Mouse (Mus musculus) adrenal gland (tissue): ENCODE data around the gene Slc12a1.
"Not testable (repeated sequence)": the region's sequence is repeated elsewhere in the genome, so short reads cannot be mapped to it uniquely, and the experiment has no call there.

Experiments
- intact Hi-C: fragments of 180-260 bp; cut with DNase I; formaldehyde crosslinking; loops from one replicate; pipeline ENCODE4 v1.15.1; 2025
- long read RNA-seq, 2 experiments: library from polyadenylated mRNA; unstranded; transcript quantifications; one replicate each; pipeline ENCODE4 v2.0.0; 2020; ENCODE audit warnings: borderline replicate concordance in 1 of 2; ENCODE audit not compliant: insufficient replicate concordance in 1 of 2

Slc12a1 gene
- long read RNA-seq, experiment 1, result 0 reads
- long read RNA-seq, experiment 2, result 0 reads

DNA sequence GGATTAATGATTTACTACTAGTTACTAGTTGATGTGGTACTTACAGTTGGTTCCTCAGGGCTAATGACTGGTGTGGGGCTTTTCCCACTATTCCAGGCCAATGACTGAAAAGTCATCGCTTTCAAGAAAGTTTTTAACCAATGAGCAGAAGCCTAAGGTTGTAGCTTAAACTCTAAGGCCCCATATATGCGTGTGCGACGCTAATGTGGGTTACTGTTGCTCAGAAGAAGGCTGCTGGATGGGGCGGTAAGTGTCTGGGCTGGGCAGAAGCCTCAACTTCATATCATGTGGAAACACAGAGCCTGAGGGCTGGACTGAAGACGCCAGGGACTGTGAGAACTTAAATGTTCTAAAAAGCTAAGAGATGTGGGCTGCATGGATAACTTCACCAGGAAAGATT, at the start of gene Slc12a1:
Gene Slc12a1 (plus strand): TSS at position 118 of the 400 bp plus-strand sequence.
- intact Hi-C loops, result no loop called here

DNA sequence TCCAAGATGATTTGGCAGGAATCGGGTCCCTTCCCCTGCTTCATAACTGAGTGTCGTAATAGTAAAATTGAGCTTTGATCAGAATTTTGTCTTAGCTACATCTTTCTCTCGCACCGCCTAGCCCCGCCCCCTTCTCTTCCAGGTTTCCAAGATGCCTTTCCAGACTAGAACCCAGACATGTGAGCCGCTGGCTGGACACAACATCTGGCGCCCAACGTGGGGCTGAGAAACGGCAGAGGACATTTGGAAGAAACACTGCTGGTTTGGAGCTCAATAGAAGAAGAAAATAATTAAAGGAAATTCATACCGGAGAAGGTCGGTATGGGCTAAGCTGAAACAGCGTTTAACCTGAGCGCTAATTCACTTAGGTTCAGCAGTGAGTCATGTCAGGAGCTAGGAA, 47.8 kb upstream of the Slc12a1 start:
- intact Hi-C loops, result not testable (repeated sequence)

DNA sequence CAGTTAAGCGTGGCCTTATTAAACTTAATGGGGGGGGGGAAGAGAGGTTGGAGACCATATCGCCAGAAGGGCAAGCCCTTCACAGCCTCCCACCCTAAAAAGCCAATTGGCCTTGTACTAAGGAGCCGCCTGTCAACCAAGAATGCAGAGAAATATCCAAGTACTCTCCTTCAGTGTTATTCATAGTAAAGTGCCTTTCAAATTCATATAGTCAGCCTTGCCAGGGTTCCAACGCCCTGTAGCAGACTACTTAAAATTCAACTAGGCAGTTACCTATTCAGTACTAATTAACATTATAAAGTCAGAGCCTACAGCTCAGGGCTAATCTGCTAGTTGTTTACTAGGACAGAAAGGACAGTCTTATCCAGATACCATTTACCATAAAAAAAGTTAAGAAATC, 45.8 kb upstream of the Slc12a1 start:
- intact Hi-C loops, result not testable (repeated sequence)

DNA sequence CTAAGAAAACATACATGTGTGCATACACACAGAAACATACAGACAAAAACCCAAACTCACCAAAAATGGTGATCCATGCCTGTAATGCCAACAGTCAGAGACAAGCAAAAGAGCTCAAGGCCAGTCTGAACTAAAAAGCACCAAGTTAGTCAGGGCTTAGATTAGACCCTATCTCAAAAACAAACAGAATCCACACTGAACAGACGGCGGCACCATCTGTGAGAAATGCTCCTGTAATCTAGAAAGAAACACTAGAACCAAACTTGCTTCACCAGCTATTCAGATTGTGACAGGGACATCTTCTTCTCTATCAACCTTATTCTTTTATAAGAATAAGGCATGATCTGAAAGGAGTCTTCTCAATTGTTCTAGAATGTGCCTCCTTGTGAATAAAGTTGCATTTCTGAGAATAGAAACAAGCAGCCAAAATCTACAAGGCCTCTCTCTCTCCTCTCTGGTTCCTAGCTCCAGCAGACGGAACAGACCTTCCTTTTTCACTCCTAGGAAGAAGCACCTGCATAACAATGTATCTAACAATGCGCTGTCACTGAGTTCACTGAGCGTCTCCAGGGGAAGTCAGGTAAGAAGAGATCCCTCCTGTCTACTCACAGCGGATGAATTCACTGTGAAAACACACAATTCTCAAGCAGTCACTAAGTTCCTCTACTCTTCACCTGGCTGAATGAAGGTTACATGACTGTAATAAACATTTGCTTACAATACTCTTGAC, 32.8 kb upstream of the Slc12a1 start:
- intact Hi-C loops, result no loop called here

DNA sequence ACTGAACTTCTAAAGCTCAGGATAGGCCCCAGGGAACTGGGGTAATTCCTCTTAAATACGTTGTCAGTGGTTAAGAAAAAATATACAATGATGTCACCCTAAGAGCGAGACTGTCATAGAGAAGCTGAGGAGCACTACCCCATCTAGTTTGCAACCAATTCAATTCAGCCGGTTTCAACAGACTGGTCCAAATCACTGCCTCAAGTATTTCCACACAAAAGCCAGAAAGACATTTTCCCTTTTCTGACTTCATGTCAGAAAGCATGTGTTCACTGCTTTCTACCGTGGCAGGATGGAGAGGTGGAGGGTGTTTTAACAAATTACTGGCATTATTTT, 30.0 kb upstream of the Slc12a1 start:
- intact Hi-C loops, result no loop called here

DNA sequence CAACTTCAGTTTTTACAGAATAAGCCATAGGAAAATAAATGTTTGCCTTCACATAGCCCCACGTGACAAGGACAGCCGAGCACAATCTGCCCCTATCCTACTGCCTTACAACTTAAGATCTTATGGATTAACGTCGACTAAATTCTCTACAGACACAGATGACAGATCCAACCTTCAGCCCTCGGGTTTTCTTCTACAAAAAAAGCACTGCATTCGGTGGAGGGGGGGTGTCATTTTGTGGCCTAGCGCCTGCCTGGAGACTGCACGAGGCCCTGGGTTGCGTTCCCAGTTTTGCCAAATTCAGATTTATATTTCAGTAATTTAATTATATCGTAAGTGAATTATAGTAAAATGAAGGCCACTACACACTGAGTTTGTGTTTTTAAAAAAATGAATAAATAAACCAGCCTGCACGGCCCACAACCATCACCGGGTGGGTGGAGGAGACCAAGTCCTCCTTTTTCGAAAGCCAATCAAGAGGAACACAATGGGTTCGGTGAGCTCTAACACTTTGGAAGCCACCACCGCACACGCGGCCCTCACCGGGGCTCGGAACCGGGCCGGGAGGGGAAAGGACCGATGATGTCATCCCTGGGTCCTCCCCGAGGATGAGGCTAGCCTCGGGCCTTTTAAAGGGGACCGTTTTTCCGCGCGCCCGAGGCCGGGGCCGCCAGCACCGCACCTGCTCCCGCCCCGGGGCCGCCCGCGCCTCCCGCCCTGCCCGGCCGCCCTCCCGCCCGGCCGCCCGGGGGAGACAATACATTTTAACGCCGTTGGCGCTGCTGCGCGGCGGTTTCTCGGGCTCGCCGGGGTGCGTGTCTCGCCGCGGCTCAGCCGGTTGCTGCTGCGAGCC, 29.5 kb upstream of the Slc12a1 start:
- intact Hi-C loops, result no loop called here

DNA sequence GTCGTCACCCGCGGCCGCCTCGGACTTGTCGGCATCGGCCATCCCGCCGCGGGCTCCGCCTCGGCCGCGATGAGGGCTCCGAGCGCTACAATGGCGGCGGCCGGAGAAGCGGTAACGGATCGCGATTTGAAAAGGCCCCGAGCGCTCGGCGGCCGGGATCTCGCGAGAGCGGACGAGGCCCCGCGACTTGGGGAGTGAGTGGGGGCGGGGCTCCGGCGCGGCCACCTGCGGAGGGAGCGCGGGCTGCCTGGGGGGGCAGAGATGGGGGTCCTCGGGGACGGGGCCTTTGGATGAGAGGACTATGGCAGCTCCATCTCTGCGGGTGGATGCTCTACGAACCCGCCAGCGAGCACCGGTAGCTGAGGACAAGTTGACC, 28.8 kb upstream of the Slc12a1 start, which contains the start of gene Myef2:
Gene Myef2 (minus strand): TSS at position 185 of the 376 bp plus-strand sequence.
- intact Hi-C loops, result no loop called here

DNA sequence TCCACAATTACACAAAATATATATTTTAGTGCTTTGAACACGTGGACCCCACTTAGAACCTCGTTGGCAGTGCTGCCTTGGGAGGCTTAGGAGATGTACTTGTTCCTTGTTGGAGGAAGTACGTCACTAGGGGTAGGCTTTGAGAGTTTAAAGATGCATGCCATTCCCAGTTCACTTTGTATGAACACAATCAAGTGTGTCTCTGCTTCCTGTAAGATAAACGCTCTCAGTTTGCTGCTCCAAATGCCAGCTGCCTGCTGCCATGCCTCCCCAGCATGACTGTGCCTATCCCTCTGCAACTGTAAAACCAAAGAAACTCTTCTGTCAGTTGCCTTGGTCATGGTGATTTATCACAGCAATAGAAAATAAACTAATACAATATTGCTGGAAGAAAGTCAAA, 26.5 kb upstream of the Slc12a1 start:
- intact Hi-C loops, result no loop called here

DNA sequence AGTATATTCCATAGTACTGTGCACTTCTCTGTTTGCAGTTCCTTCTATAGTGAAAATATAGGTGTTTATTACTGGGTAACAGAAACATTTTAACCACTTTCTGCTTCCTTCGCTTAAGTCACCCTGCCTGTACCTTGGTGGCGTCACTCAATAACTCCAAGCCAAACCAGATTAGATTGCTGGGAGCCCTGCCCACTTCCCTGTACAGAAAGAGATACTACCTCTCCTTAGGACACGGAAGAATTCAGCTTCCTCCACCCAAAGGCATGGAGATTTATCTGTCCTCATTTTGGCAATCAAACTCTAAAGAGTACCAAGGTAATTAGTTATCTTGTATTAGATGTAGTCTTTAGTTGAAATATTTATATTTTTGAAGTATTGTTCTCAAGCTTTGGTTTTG, 25.5 kb upstream of the Slc12a1 start:
- intact Hi-C loops, result no loop called here

DNA sequence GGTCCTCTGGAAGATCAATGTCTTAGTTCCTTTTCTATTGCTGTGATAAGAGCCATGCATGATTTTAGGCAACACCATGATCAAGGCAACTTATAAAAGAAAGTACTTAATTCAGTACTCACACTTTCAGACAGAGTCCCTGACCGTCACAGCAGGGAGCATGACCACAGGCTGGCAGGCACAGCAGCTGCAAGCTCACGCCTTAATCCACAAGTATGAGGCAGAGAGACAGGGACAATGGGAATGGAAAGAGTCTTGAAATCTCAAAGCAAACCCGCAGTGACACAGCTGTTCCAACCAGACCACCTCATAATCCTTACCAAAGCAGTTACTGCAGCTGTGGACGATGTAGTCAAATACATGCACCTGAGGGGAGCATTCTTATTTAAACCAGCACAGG, 18.2 kb upstream of the Slc12a1 start:
- intact Hi-C loops, result no loop called here

DNA sequence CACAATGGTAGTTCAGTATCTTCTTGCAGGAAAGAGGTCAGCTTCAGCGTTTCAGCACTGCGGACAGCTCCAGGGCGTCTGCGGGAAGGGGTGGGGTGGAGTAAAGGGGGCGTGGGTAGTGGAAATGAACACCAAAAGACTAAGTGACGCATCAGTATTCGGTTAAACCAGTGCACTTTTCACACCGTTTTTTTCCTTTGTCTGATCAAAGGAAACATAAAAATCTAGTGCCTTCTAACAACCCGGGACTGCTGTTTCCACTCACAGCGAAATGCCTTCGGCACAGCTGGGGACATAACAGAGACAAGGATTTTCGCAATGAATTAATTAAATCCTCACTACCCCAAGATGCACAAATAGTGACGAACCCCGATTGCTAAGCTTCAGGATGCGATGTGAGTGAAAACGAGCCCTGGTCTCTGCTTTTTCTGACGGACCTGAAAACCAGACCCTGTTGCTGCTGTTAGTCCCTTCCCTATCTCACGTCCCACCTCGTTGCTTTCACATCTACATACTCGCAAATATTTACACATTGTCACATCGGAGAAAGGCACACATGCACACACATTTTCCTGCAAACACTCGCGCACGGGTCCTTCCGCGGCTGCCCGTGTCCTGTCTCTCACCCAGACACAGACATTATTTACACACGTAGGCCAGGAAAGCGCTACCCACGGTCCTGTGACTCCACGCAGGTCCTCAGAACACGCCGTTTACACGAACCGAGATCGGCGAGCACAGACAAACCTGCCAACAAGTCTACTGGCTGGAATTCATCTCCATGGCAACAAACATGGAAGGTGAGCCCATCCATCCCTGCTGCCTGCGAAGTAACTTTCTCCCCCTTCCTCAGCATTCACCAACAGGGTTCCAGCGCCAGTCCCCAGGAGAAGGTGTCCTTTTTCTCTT, 16.1 kb upstream of the Slc12a1 start, which contains the start of gene Ctxn2:
Gene Ctxn2 (plus strand): TSS at position 790 of the 909 bp plus-strand sequence.
- intact Hi-C loops, result no loop called here

DNA sequence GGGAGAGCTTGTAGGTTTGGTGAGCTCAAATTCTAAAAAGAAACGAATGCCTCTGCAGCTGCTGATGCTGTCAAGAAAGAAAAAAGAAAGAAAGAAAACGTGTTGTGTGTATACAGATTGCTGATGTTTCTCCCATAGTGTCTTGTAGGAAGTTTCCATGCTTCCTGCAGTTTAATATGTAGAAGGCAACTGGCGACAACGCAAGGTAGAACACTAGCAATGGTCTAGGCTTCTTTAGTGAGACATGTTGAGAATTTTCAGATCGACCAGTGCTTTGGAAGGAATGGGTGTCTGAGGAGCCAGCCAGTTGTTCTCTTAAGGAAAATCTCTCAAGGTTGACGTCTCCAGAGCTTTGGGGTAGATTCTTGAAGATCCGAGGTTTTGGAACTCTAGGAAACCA, 15.5 kb upstream of the Slc12a1 start:
- intact Hi-C loops, result no loop called here

DNA sequence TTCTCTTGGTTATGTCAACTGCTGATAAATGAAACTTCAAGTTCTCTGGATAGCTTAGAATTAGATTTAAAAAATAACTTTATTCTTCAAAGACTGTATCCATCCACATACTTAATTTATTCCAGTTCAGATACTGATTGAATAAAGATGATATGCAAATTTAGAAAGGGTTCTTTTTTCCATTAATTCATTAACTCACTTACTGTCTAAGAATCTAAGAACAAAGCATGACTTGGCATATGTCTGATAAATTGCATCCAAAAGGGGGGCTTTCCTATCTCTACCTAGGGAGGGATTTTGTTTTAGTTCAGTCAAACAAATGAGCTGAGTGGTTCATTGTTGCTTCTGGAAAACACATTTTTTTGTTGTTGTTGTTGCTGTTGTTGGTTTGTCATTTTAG, 10.0 kb upstream of the Slc12a1 start:
- intact Hi-C loops, result no loop called here

DNA sequence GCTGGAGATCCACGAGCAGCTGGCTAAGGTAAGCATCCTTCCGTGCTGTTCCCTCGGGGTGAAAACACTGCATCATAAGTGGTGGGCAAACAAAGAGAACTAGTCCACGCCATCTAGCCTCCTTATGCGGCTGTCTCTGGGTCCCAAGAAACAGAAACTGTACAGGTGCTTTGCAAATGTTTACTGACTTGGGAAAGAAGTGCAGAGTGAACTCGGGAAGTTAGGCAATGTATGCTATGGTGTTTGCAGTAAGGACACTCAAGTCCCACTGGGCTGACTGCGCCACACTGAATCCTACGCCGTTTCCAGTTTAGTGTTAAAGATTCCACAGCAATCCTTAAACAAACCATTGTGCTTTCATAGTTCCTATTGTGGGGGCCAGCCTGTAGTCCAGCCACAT, 2.0 kb downstream of the Slc12a1 start:
- intact Hi-C loops, result no loop called here

DNA sequence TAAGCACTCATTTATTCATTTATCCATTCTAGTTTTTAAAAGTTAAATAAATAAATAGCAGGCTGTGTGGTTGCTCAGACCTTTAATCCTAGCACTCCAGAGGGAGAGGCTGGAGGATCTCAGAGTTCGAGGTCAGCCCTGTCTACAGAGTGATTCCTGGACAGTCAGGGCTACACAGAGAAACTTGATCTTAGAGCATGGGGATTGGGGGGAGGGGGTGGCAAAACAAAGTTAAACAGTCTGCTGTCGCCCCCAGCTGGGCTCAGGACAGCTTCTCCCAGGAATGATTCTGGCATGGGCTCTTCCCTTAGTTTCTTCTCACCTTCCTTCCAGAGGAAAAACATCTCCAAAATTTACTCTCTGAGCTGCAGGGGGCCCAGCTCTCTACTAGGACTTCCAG, 3.2 kb downstream of the Slc12a1 start:
- intact Hi-C loops, result no loop called here

DNA sequence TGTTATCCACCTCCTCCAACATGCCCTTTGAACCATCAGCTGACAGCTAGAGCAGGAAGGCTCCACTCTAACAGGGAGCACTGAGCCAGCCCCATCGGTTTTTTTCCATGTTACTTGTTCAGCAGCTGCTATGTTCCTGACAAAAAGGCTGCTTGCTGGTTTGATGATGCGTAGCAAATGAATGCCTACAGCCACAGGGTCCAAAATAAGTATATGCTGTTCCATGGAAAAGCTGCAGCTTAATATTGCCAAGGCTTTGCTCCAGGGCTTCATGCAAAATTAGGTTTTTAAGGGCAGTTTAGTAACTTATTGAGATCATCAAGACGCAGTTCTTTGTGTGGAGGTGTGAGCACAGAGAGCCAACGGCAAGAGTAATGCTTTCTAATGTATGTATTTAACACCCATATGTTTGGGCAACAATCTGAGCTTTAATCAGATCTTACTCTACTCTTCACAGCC, 9.7 kb downstream of the Slc12a1 start:
- intact Hi-C loops, result no loop called here

DNA sequence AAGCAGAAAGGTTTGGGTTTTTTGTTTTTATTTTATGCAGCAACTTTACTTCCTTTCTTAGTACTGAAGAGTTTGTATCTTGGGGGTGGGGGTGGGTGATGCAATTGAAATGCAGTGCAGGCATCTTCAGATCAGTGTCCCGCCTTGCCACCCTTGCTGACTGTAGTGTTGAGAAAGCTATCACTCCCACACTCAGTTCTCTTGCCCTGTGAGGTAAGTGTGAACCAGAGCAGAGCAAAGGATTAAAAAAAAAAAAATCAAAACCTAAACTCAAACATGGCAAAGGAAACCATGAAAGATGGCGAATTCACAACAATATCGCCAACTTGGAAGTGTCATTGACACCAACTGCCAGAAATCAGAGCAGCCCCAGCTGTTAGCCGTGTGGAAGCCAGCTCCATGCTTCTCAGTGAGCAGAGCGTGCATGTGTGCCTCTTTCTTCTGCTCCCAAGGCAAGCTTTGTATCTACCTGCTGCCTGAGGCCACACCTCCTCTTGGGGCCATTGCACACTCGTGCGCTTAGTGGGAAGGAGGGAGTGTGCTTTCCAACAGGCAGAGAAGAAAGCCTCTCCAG, 26.0 kb downstream of the Slc12a1 start:
- intact Hi-C loops, result no loop called here

DNA sequence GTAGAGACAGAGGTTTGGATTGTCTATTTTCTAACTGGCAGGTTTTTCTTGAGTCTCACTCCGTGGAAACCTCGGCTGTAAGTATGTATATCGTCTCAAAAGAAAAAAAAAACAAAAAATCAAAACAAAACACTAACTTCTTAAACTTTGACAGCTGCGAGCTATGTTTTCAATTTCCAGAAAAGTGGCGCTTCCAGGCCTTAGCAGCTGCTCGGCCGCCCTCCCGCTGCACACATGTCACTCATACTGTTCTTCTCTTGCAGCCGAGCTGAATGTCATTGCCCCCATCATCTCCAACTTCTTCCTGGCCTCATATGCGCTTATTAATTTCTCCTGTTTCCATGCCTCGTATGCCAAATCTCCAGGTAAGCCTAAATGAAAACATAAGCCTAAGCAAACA, 35.6 kb downstream of the Slc12a1 start:
- intact Hi-C loops, result loop anchor here (2.0 kb wide), 1 partner anchor 1087 kb away; no protein-coding TSS in a partner anchor

DNA sequence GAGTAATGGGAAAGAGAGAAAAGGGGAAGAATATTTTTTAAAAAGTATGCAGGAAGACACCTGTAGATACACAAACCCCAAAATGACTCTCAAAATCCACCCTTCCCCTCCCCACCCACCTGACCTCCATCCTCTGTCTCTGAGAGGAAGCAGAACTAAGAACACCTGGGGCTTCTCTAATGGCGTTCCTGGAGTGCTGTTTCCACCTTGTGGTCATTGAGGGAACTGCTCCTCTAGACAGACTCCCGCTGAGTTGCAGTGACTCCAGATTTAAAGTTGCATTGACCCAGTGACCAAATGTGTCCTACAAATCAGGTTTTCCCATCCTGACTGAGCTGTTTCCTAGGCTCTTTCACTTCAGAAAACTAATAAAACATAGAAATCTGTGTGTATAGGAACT, 36.9 kb downstream of the Slc12a1 start:
- intact Hi-C loops, result loop anchor here (2.0 kb wide), 1 partner anchor 1088 kb away; no protein-coding TSS in a partner anchor

DNA sequence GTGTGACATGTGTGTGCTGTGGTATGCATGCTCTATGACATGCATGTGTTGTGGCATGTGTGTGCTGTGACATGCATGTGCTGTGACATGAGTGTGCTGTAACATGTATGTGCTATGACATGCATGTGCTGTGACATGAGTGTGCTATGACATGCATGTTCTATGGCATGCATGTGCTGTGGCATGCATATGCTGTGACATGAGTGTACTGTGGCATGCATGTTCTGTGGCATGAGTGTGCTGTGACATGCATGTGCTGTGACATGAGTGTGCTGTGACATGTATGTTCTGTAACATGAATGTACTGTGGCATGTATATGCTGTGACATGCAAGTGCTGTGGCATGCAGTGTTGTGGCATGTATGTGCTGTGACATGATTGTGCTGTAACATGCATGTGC, 40.6 kb downstream of the Slc12a1 start:
- intact Hi-C loops, result loop anchor here (5.0 kb wide), 1 partner anchor 136 kb away; no protein-coding TSS in a partner anchor

DNA sequence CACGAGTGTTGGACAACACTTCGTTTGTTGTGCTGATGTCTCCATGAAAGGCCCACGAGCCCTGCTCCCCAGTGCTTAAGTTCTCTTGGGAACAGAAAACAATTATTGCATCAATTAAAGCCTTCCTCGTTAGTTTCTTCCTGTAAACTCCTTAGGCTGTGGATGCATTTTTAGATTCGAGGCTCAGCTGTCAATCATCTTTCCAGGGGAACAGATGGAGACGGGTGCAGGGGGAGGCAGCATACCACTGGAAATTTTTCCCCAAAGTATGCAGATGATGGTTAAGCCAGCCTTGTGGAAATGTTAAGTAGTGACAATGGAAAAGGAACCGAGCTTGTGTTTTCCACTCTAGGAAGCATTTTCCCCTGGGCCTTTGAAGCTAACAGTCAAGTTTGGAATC, 44.5 kb downstream of the Slc12a1 start:
- intact Hi-C loops, result no loop called here
